Mouse (Mus musculus): ENCODE data around the gene B130006D01Rik. TPM values are rescaled to one million over a fixed set of nuclear protein-coding genes. Genes with fewer than 3 reads are reported as not detected.
A peak's percentile ranks its signal among the peaks of the same experiment; 100 is the strongest.

B130006D01Rik gene
- polyA plus RNA-seq, 1 experiment from 2014 or later = 2.5 TPM

- Histone ChIP-seq H3K4me3 (replicated peaks) (no peak overlapping the region), H3K9me3 (no peaks in the 10 kb centered on the region), H3K4me1 (replicated peaks) (peaks cover 3% of the 10 kb centered on the region; the same call in 1 of the 2 replicates), H3K4me2 (no peak overlapping the region), H3K27me3 (no peaks in the 10 kb centered on the region), H3K36me3 (no peaks in the 10 kb centered on the region), H3K9ac (replicated peaks) (no peak overlapping the region), H3K27ac (no peak overlapping the region)
- WGBS = 79% methylated on average over 5 of the region's 5 CpGs
- no peak for ATAC-seq (ENCODE audit: insufficient number of reproducible peaks, insufficient read depth, low FRiP score, low TSS enrichment, low read depth)
Observed at GRCm38 (mm10) chr11:95698541-95698940, 24.8 kb upstream of the B130006D01Rik start.

DNA sequence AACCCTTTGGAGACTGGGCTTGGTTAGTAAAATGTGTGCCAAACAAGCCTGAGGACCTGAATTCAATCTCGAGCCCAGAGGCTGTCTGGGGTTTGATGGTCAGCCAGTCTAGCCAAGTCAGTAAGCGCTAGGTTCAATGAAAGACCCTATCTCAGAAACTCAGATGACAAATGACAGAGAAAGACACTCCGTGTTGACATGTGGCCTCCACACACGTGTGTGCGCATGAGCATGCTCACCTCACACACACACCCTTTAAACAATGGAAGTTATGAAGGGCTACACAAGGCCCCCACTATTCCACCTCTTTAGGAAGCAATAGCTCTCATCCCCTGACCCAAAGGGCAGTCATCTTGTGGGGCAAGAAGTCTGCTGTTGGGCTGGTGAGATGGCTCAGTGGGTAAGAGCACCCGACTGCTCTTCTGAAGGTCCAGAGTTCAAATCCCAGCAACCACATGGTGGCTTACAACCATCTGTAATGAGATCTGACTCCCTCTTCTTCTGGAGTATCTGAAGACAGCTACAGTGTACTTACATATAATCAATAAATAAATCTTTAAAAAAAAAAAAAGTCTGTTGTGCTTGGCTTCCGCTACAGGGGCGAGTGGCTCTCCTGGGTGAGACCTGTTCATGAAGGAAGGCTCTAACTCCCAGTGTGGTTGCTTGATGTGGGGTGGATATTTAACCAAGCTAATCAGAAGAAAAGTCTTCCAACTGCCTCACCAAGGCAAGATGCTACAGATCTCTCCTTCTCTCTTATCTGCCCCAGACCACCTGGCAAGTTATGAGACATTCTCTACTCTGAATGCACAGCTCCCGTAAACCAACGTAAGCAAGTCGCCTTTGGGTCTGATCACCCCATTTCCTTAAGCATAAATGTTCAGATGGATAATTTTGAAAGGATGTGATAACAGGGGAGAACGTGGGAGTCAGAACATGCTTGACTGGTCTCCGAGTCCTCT is 22.3 kb upstream of the B130006D01Rik start:
- Histone ChIP-seq H3K9me3 (no peaks in the 10 kb centered on the region), H3K27ac (no peak overlapping the region), H3K4me2 (no peak overlapping the region), H3K4me1 (replicated peaks) (peaks cover 3% of the 10 kb centered on the region; the same call in 1 of the 2 replicates), H3K27me3 (no peaks in the 10 kb centered on the region), H3K9ac (replicated peaks) (no peak overlapping the region), H3K4me3 (replicated peaks) (no peak overlapping the region), H3K36me3 (no peaks in the 10 kb centered on the region)
- 91% methylated on average over 13 of the region's 13 CpGs for WGBS
- ATAC-seq (ENCODE audit: insufficient number of reproducible peaks, insufficient read depth, low FRiP score, low TSS enrichment, low read depth) = no peak

- no peak overlapping the region for H3K27ac ChIP-seq
- no peaks in the 10 kb centered on the region for H3K27me3 ChIP-seq
- no peaks in the 10 kb centered on the region for H3K36me3 ChIP-seq
- H3K9me3 ChIP-seq = no peaks in the 10 kb centered on the region
- no peak for ATAC-seq (ENCODE audit: insufficient number of reproducible peaks, insufficient read depth, low FRiP score, low TSS enrichment, low read depth)
- H3K4me3 ChIP-seq (replicated peaks) = no peak overlapping the region
- H3K9ac ChIP-seq (replicated peaks) = no peak overlapping the region
- H3K4me2 ChIP-seq = no peak overlapping the region
- H3K4me1 ChIP-seq (replicated peaks) = peaks cover 10% of the 10 kb centered on the region
- WGBS = 87% methylated on average over 12 of the region's 12 CpGs
Observed at GRCm38 (mm10) chr11:95704032-95704969, 19.1 kb upstream of the B130006D01Rik start.

DNA sequence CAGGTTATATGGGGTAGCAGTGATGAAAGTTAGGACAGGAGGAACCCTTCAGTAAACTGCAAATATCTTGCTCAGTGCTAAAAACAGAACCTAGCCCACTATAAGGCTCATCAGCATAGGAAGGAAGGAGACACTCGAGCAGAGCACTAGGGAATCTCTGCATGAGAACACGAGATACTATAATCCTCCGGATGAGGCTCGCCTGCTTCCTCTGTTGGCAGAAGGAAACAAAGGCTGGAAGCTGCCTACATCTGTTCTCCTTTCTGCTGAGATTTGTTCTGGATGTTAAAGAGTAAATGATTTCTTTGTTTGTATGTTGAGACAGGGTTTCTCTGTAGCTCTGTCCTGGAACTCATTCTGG is 18.4 kb upstream of the B130006D01Rik start:
- ATAC-seq (ENCODE audit: insufficient number of reproducible peaks, insufficient read depth, low FRiP score, low TSS enrichment, low read depth) = no peak
- H3K27ac ChIP-seq = no peak overlapping the region
- 84% methylated on average over 4 of the region's 4 CpGs for WGBS
- H3K4me1 ChIP-seq (replicated peaks) = peaks cover 10% of the 10 kb centered on the region
- H3K9me3 ChIP-seq = no peaks in the 10 kb centered on the region
- no peaks in the 10 kb centered on the region for H3K27me3 ChIP-seq
- no peak overlapping the region for H3K4me2 ChIP-seq
- H3K4me3 ChIP-seq (replicated peaks) = no peak overlapping the region
- no peak overlapping the region for H3K9ac ChIP-seq (replicated peaks)
- no peaks in the 10 kb centered on the region for H3K36me3 ChIP-seq

GRCm38 (mm10) chr11:95709534-95710040 is 13.8 kb upstream of the B130006D01Rik start:
- no peaks in the 10 kb centered on the region for H3K36me3 ChIP-seq
- peaks cover 20% of the 10 kb centered on the region for H3K4me1 ChIP-seq (replicated peaks)
- no peak overlapping the region for H3K4me2 ChIP-seq
- WGBS = 87% methylated on average over 6 of the region's 6 CpGs
- H3K27ac ChIP-seq = no peak overlapping the region
- no peak overlapping the region for H3K9ac ChIP-seq (replicated peaks)
- H3K27me3 ChIP-seq = no peaks in the 10 kb centered on the region
- ATAC-seq (ENCODE audit: insufficient number of reproducible peaks, insufficient read depth, low FRiP score, low TSS enrichment, low read depth) = no peak
- H3K4me3 ChIP-seq (replicated peaks) = no peak overlapping the region
- H3K9me3 ChIP-seq = no peaks in the 10 kb centered on the region

DNA sequence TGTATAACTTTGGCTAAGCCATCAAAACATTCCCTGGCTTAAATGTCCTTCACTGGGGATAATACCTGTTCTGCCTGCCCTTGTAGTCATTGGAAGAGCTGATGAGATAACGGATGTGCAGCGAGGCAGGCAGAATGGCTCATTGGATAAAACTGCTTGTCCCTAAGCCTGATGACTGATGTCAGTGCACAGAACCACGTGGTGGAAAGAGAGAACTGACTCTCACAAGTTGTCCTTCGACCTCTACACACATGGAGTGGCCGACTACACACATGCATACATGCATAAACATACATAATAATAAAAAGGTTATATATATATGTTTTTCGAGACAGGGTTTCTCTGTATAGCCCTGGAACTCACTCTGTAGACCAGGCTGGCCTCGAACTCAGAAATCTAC is 12.9 kb upstream of the B130006D01Rik start:
- H3K27me3 ChIP-seq = no peaks in the 10 kb centered on the region
- WGBS = 85% methylated on average over 7 of the region's 7 CpGs
- no peak overlapping the region for H3K4me2 ChIP-seq
- H3K9ac ChIP-seq (replicated peaks) = no peak overlapping the region
- H3K36me3 ChIP-seq = no peaks in the 10 kb centered on the region
- no peaks in the 10 kb centered on the region for H3K9me3 ChIP-seq
- no peak for ATAC-seq (ENCODE audit: insufficient number of reproducible peaks, insufficient read depth, low FRiP score, low TSS enrichment, low read depth)
- H3K27ac ChIP-seq = no peak overlapping the region
- no peak overlapping the region for H3K4me3 ChIP-seq (replicated peaks)
- H3K4me1 ChIP-seq (replicated peaks) = peaks cover 29% of the 10 kb centered on the region

GRCm38 (mm10) chr11:95712085-95712562 is 11.3 kb upstream of the B130006D01Rik start:
- Histone ChIP-seq H3K27me3 (no peaks in the 10 kb centered on the region), H3K9ac (replicated peaks) (no peak overlapping the region; the same call in 1 of the 2 replicates), H3K36me3 (no peaks in the 10 kb centered on the region), H3K4me3 (replicated peaks) (peak overlapping the region; percentile 91), H3K4me1 (replicated peaks) (peaks cover 38% of the 10 kb centered on the region), H3K4me2 (peak overlapping the region; percentile 97), H3K27ac (peak overlapping the region; percentile 97), H3K9me3 (no peaks in the 10 kb centered on the region)
- WGBS = 35% methylated on average over 12 of the region's 12 CpGs
- no peak for ATAC-seq (ENCODE audit: insufficient number of reproducible peaks, insufficient read depth, low FRiP score, low TSS enrichment, low read depth)

- Histone ChIP-seq H3K27me3 (no peaks in the 10 kb centered on the region), H3K9me3 (no peaks in the 10 kb centered on the region), H3K27ac (peak within 1 kb of the TSS; percentile 97), H3K9ac (replicated peaks) (peak within 1 kb of the TSS; percentile 98), H3K4me3 (replicated peaks) (peak within 1 kb of the TSS; percentile 91), H3K36me3 (no peaks in the 10 kb centered on the region), H3K4me2 (peak within 1 kb of the TSS; percentile 97), H3K4me1 (replicated peaks) (peaks cover 35% of the 10 kb centered on the region)
- under 1% methylated on average over 49 of the region's 103 CpGs for WGBS
- ATAC-seq (ENCODE audit: insufficient number of reproducible peaks, insufficient read depth, low FRiP score, low TSS enrichment, low read depth) = peak; percentile 88
Observed at GRCm38 (mm10) chr11:95712563-95713224, 10.7 kb upstream of the B130006D01Rik start, which contains the start of gene Zfp652. Zfp652 (plus strand) TSS chr11:95712673.

GRCm38 (mm10) chr11:95713225-95713810 is 10.1 kb upstream of the B130006D01Rik start:
- H3K36me3 ChIP-seq = no peaks in the 10 kb centered on the region

GRCm38 (mm10) chr11:95713811-95714241 is 9.6 kb upstream of the B130006D01Rik start:
- no peaks in the 10 kb centered on the region for H3K36me3 ChIP-seq
- WGBS = under 1% methylated on average over 13 of the region's 13 CpGs
- no peaks in the 10 kb centered on the region for H3K9me3 ChIP-seq
- H3K9ac ChIP-seq (replicated peaks) = peak overlapping the region; percentile 98
- no peaks in the 10 kb centered on the region for H3K27me3 ChIP-seq
- no peak for ATAC-seq (ENCODE audit: insufficient number of reproducible peaks, insufficient read depth, low FRiP score, low TSS enrichment, low read depth)
- peaks cover 28% of the 10 kb centered on the region for H3K4me1 ChIP-seq (replicated peaks)
- peak overlapping the region; percentile 97 for H3K4me2 ChIP-seq
- H3K4me3 ChIP-seq (replicated peaks) = peak overlapping the region; percentile 91
- H3K27ac ChIP-seq = peak overlapping the region; percentile 97

More at GRCm38 (mm10) chr11:95713225-95713810, 10.1 kb upstream of the B130006D01Rik start:
- ATAC-seq (ENCODE audit: insufficient number of reproducible peaks, insufficient read depth, low FRiP score, low TSS enrichment, low read depth) = peak; percentile 32; the same call in 1 of the 2 replicates
- Histone ChIP-seq H3K27ac (peak overlapping the region; percentile 97), H3K4me3 (replicated peaks) (peak overlapping the region; percentile 91), H3K27me3 (no peaks in the 10 kb centered on the region), H3K9me3 (no peaks in the 10 kb centered on the region), H3K9ac (replicated peaks) (peak overlapping the region; percentile 98), H3K4me2 (peak overlapping the region; percentile 97), H3K4me1 (replicated peaks) (peaks cover 28% of the 10 kb centered on the region)
- under 1% methylated on average over 43 of the region's 49 CpGs for WGBS
